Mouse (Mus musculus) gastrocnemius, postnatal 4 days (tissue): ENCODE results near the gene Tenm1. TPM values are rescaled to one million over a fixed set of nuclear protein-coding genes. Genes with fewer than 3 reads are reported as not detected.
A peak's percentile ranks its signal among the peaks of the same experiment; 100 is the strongest.

Source experiments
- DNase-seq, 2 experiments: peaks; one replicate each; pipeline ENCODE4 v3.0.0; 2021 to 2022; ENCODE audit warnings: low spot score in 2 of 2, mixed read lengths in 2 of 2
- long read RNA-seq, 2 experiments: library from polyadenylated mRNA; stranded (forward); transcript quantifications; one replicate each; pipeline ENCODE4 v2.0.0; 2021
- total RNA-seq, 2 experiments: library from RNA; stranded (reverse); gene quantifications; 2 replicates each; pipeline ENCODE4 v1.2.3; 2021

Gene Tenm1
- under 1 TPM; 0.61 to 0.67 TPM for total RNA-seq
- long read RNA-seq, experiment 1 = 0 reads
- long read RNA-seq, experiment 2 = 0 reads

DNA sequence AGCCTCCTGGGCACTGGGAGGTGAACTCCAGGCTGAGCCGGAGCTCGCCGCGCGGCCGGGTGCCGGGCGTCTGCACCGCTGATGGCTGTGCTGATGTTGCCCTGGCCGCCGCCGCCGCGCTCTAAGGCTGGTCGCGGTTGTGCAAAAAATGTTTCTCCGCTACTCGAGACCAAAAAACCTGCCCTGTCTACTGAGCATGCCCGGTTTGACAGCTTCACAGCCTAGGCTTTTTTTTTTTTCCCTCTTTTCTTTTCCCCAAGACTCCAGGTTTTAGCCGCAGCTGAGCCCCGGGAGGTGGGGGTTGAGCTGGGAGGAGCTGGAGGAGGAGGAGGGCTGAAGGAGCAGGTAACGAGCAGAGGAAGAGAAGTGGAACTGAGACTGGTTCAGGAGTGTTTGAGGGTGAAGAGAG is at the start of gene Tenm1:
Gene Tenm1 (minus strand): TSS at position 272 of the 409 bp plus-strand sequence.
- DNase-seq = peak in 1 of 2 experiments; percentile 8

DNA sequence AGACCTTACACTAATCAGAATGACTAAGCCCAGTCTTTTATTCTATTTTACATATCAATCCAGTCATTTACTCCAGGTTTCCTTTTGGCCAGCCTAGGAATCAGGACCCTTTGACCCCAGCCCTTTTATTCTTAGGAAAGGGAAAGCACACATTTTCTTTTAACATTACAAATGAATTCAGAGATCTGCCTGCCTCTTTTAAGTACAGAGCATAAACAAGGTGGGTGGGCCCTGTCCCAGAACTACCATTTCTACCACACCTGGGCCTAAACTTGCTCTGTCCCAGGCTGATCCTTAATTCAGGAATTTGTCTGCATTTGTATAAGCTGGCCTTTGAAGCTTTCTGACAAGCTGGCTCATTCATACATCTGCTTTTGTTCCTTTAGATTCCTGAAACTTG is 38.4 kb upstream of the Tenm1 start:
- DNase-seq = no peak

DNA sequence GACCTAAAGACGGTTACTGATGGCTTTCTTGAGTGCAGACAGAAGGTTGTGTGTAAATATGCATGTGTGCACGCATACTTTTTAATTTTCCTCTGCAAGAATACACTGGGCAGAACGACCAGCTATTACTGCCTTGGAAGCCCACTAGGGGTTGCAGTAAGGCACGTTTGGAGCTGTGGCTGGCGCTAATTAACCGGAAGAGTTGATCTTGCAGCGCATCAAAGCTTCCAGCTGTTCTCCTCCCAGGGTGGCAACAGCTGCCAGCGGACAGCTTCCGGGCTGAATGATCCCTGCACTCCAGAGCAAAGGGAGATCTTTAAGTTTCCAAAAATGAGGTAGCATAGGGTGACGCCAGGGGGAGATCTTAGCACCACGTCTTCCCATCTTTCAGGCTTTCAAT is 1.7 kb upstream of the Tenm1 start:
- peak in 1 of 2 experiments; percentile 5 for DNase-seq

DNA sequence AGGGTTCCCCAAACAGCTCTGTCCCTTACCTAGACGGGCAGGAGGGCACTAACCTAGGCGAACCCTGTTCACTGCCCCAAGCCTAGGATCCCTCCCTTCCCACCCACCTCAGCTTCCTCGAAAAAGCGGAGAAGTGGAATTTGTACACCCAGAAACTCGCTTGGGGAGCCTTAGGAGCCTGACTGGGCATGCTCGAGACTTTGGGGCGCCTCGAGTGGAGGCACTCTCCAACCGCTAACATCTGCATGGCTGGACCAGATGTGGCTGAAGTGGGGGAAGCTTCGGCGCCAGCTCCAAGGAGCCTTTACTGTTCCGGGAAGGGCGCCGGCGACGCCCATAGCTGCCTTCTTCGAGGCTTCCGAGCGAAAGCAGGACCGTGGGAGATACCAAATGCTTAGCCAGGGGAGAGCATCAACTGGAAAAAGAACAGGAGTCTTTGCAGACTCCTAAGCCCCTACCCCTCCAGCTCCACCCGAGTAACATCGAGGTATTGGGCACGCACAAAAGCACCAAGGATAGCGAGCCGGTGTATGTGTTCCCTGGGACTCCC is 1.1 kb upstream of the Tenm1 start:
- peak in 1 of 2 experiments; percentile 6 for DNase-seq

DNA sequence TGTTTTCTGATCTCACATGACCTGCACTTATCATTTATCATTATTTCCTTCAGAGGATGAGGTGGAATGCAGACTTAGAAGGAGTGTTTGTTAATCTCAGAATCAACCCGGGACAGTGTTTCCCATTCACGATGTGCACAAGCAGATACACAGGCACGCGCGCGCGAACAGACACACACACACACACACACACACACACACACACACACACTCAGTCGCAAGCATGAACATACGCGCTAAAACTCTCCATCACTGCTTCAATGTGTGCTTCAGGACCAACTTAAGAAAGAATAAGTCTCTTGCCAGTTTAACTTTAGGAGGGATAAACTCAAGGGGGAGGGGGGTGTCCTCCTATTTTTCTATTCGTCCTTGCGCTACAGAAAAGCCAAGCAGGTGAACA is 411 bp upstream of the Tenm1 start:
- no peak for DNase-seq

DNA sequence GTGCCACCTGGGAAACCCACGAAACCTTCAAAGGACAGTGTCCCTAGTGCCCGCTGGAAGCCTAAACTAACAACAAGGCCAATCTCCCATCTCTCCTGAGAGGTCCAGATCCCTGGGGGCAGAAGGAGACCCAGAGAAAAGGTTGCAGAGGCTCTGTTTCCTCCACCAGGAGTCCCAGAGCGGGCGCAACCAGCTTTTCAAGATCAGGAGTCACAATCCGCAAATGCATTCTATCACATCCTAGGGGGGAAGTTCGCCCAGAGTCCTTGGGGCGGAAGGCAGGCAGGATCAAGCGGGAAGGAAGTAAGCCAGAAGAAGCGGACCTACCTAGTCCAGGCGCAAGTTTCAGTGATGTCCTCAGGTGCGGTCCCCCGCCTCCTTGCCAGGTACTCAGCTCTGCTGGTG is 963 bp downstream of the Tenm1 start:
- DNase-seq = peak in 1 of 2 experiments; percentile 4

DNA sequence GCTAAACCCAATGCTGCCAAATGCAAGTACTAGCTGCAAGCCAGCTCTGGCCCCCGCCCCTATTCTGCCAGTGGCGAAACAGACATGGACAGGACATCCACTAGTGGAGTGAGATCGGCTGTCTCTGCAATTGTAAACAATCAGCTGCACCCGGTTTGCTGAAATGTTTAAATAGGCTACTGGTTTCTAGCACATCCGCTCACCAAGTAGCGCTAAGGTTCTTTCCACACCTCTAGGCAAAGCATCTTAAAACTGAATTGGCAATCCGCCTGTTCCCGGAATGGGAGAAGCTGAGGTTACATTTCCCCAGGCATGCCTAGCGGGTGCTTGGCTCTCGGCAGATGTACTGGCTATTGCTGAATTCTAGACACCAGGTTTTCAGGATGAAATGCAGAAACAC is 1.8 kb downstream of the Tenm1 start:
- peak in 1 of 2 experiments; percentile 6 for DNase-seq

DNA sequence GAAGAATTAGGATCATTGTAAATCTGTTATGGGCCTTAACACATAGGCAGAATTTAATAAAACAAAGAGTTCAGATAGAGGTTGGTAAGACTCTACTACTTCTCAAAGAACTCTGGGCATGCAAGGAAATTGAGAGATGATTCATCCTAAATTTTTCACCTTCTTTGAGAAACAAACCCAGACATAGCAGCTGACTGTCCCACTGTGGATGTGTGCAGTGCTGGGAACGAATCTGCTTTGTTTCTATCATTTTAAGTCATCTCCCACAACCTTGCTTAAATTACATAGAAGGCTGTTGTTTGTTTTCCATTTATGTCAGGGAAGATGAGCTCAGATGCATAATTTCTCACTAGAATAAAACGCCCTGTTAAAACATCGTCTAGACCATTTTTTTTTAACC is 31.0 kb downstream of the Tenm1 start:
- DNase-seq = no peak

DNA sequence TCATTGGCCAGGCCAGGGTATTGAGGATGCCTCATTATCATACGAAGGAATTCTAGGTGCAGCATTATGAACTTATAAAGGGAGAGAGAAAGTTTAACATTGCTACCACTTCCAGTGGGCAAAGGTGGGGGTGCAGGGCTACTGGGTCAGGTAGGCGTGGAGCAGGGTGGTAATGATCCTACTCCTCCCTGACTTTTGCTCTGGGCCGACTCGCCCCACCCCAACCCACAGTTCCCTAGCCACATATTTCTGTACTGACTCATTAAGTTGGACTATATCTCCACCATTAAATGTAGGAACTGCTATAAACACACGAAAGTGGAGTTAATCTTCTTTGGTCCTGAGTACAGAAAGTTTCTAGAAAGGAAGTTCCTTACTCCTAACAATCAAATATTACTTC is 40.8 kb downstream of the Tenm1 start:
- no peak for DNase-seq

DNA sequence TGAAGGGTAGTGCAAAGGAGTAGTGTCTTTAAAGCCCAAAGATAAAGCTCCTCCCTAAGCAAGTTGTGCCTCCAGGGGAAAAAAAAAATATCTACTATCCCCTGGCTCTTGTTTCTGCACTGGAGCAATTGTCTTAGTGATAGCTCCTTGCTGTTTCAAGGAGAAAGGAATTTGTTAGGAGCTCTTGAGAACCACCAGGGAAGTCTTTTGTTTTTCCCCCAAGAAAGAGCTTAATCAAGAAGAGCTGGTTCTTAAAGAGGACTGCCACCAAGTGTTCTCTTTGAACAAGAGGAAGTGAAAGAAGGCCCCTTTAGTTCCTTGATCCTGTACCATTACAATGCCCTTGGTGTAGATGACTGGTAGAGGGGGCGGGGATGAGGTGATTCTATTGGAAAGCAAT is 56.4 kb downstream of the Tenm1 start:
- DNase-seq = no peak

DNA sequence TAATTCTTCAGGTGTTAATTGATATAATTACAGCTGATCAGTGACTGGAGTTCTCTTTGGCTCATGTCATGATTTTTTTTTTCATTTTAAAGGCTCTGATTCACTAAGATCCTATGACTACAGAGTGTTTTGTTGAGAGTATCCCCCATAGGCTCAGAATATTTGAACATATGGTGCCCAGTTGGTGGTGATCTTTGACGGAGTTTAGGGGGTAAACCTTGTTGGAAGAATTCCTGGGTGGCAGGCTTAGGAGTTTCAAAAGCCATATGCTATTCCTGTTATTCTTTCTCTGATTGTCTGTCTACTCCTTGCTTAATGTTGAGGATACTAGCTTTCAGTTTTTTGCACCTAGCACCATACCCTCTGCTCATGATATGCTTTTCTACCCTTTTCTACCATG is 109.6 kb downstream of the Tenm1 start:
- no peak for DNase-seq

DNA sequence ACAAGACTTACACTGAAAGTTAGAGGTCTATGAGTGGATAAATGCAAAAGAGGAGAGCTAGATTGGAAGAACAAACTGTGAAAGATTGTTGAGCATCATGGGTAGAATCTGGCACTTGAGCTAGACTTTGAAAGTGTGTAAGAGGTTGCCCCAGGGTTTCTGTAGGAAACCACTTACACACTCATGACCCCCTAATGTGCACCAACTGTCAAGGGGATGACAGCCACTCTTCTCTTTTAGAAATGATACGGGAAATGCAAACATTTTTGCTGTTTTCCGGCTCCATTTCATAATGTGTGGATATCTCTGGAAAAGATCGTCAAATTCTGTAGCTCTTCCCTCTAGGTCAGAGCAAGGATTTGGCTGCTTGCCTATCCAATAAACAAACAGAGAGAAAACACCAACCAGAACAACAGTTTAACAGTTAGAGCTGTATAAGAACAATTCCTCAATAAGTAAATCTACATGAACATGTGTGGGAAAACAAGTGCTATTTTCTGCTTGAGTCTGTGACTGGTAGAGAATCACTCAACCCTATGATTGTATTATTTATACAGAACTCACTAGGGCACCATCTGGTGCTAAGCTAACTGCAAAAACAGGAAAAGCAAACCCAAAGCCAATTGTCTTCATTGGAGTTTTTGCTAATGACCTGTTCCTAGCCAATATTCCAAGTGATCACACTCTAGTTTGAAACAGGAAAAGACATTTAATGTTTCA is 111.0 kb downstream of the Tenm1 start:
- no peak for DNase-seq

DNA sequence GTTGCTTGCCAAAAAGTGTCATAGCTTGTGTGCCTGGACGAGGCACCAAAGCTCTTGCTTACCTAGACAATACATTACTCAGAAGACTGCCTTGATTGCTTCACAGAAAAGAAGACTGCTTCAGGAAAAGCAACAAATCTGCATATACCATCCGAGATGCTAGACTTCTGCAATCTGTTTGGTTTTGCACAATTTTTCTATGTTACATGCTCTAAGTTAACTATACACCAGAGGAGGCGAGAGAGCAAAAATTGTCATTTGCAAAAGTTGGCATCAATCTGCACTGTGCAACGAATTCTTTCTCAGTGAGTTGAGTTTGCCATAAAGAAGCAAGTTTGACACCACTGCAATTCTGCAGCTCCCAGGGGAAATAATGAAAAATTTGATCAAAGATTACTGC is 193.1 kb downstream of the Tenm1 start:
- DNase-seq = no peak

DNA sequence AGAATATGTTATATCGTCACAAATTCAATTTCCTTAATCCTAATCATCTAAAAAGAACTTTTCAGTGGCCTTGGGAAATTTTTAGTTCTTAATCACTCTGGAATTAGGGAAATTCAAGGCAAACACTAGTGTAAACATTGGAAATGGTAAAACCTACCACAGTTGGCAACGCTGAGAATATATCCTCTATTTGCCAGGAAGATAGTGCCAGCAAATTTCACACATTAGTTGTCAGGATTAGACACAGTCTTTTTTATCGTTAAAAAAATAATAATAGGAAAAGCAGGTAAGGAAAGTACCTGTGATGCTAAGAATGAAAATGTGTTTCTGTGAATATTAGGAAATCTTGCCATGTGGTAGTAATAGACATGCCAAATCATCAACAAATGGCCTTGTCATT is 223.9 kb downstream of the Tenm1 start:
- DNase-seq = no peak

DNA sequence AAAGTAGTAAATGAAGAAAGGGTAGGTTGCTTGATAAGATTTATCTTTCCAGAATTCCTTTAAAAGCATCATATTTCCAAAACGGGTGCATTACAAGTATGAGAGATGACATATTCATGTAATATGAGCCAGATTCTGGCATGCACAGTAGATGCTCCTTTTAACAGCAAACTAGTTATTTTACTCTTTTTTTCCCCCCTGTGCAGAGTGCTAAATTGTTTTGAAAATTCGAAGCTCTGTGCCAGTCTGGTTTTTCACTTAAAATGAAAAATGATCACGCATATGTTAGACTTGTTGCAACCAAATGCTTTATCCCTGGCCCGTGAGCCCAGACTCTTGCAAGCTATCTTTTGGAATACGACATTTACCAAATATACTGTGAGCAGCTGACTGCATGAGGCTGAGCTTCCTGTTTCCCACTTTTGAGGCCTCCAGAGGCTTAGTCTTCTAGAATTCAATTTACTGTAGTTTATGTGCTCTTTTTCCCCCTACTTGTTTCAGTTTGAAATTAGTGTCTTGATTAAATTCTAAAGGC is 226.6 kb downstream of the Tenm1 start:
- DNase-seq = no peak

DNA sequence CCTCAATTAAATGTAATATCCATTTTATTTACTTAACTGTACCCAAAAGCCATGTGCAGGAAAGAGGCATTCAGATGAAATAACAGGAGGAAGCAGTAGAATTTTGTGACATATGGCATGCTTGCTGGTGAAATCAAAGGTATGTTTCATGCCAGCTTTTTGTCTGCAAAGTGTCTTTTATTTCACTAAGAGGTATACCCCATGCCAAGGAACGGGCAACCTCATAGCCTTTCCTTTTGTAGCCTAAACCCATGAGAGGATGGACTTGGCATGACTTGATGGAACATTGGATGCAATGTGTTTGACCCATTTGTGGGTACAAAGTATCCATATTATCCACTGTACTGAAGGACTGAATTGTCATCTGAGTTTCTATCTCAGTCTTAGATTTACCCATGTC is 246.0 kb downstream of the Tenm1 start:
- no peak for DNase-seq

DNA sequence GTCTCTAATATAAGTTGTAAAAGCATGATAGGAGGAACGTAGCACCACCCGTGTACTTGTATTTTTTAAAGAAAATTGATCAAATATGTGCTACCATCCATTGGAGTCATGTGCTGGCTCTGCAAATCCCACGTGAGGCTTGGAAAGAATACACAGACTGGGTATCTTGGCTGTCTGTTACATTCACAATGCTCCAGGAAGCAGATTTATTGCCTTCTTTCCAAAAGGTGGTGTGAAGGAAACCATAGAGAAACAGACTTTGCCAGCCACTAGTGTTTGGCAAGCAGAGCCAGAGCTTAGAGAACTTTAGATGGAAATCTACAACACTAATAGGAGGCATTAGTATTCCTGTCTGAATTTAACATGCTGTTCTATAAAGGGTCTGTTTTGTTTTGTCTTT is 277.4 kb downstream of the Tenm1 start:
- no peak for DNase-seq

DNA sequence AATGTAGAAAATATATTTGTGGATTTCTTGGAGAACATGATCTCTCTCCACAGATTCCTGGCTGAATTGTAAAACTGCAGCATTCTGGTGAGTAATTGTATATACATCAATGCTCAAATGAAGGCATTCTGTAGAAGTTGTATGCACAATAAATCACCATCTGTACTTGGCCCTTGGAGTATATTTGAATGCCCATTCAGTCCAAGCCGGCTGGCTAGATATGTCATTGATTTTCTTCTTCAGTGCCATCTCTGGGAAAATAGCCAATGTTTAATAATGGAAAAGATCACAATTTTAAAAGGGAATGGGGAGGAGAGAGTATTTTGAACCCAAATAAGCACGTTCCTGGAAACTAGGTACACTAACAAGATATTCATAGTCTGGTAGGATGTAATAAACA is 299.2 kb downstream of the Tenm1 start:
- no peak for DNase-seq

DNA sequence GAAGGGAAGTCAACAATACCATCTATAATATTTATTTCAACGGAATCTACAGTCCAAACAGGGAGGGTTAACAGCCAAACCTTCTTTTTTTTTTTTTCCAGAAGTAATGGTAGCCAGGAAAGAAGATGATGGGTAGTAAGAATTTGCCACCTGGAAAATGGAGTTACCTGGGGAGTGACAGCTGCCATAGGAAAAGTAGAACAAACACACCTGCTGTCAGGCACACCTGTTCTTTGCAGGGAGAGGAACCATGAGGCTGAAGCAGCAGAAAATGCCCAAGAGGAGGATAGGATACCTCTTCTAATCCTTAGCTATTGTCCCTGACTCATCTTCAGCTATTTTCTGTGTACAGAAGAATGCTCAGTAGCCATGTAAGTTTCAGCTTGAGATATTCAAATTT is 306.4 kb downstream of the Tenm1 start:
- no peak for DNase-seq

DNA sequence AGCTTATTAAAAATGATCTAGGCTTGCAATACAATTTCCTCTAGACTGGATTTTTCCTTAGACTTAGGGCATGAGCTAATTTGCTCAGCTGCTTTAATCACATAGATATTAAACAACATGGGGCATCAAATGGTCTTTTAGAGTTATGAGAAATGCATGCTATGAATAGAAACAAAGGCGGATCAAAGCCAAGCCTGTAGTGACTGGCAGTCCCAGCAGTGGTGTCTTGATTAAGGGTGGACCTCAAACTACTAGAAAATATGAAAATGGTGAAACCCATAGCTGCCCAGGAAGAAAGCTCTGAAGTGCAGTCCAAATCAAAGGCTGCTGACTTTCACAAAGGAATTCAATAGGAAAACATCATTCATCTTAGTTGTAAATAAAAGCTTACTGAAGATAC is 306.9 kb downstream of the Tenm1 start:
- no peak for DNase-seq

DNA sequence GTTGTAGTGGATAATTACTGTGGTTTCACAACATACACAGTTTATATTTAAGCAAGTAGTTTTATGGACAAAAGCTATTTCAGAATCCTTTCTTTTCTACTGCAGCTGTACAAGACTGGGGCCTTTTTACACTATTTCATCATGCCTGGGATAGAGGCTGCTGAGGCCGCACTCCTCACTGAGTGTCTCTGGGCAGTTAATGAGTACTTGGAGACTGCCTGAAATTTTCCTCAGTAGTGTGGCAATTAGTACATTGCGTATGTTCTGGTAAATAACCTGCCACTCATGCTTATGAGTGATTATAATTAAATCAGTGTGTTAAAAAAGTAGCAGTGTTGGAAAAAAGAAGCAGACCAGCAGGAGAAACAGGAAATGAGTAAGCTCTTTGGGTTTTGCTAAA is 442.8 kb downstream of the Tenm1 start:
- DNase-seq = no peak

DNA sequence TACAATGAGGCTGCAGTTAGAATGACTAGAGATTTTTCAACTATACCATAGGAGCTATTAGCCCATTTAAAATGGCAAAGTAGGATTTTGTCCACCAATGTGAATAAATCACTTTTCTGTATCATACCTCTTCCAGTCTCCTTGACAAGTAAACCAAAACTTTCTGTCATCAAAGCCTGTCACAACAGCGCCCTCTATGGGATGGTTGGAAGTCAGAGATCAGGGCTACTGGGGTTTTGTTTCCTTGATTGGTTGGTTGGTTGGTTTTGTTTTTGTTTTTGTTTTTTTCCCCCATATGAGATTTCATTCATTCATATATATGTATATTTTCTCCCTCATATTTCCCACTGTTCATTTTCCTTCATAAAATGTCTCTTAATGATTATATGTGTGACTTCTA is 455.4 kb downstream of the Tenm1 start:
- no peak for DNase-seq

DNA sequence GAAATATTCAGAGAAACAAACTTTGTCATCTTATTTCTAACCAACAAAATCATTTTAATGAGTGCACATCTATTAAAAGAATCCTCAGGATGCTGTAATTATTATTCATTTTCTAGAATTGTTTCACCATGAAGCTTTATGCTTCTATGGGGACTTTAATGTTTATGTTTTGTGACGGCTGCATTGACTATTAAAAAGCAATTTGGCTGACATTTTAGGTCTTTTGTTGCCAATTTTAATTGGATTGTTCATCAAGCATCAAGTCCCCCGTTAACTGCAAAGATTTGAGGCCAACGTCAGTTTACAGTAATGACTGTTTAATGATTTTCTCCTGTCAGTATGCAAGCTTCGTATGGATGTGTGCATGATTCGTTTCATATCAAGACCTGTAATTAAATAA is 461.3 kb downstream of the Tenm1 start:
- no peak for DNase-seq
